Mouse (Mus musculus): ENCODE measurements around the gene Thsd4. TPM values are rescaled to one million over a fixed set of nuclear protein-coding genes. Genes with fewer than 3 reads are reported as not detected.
"Not testable (repeated sequence)": the region's sequence is repeated elsewhere in the genome, so short reads cannot be mapped to it uniquely, and the experiment has no call there.

Thsd4 gene
- total RNA-seq, 2 experiments from 2014 or later, result not detected

GRCm38 (mm10) chr9:59961201-59961955 is 560.5 kb downstream of the Thsd4 start:
- no peak for ATAC-seq (replicated peaks; ENCODE audit: low FRiP score, poor library complexity, severe bottlenecking)

- ATAC-seq (replicated peaks; ENCODE audit: low FRiP score, poor library complexity, severe bottlenecking), result no peak
Measured at GRCm38 (mm10) chr9:59960559-59960958, 561.3 kb downstream of the Thsd4 start, which contains the start of gene Nr2e3. Gene Nr2e3, minus strand, starts transcription at chr9:59960659.

- ATAC-seq (replicated peaks; ENCODE audit: low FRiP score, poor library complexity, severe bottlenecking), result 0 out of 2 replicates have a peak, but pooled peaks have one; percentile 42
Measured at GRCm38 (mm10) chr9:59959276-59959675, 562.6 kb downstream of the Thsd4 start.

GRCm38 (mm10) chr9:59958115-59958514 is 563.7 kb downstream of the Thsd4 start:
- ATAC-seq (replicated peaks; ENCODE audit: low FRiP score, poor library complexity, severe bottlenecking), result not testable (repeated sequence)

GRCm38 (mm10) chr9:59956496-59956895 is 565.4 kb downstream of the Thsd4 start:
- ATAC-seq (replicated peaks; ENCODE audit: low FRiP score, poor library complexity, severe bottlenecking), result no peak

- ATAC-seq (replicated peaks; ENCODE audit: low FRiP score, poor library complexity, severe bottlenecking), result no peak
Measured at GRCm38 (mm10) chr9:59955692-59956091, 566.2 kb downstream of the Thsd4 start.

GRCm38 (mm10) chr9:59955199-59955598 is 566.6 kb downstream of the Thsd4 start:
- no peak for ATAC-seq (replicated peaks; ENCODE audit: low FRiP score, poor library complexity, severe bottlenecking)

- no peak for ATAC-seq (replicated peaks; ENCODE audit: low FRiP score, poor library complexity, severe bottlenecking)
Measured at GRCm38 (mm10) chr9:59953556-59953955, 568.3 kb downstream of the Thsd4 start.

- no peak for ATAC-seq (replicated peaks; ENCODE audit: low FRiP score, poor library complexity, severe bottlenecking)
Measured at GRCm38 (mm10) chr9:59952515-59953070, 569.3 kb downstream of the Thsd4 start.

GRCm38 (mm10) chr9:59951943-59952342 is 569.9 kb downstream of the Thsd4 start:
- no peak for ATAC-seq (replicated peaks; ENCODE audit: low FRiP score, poor library complexity, severe bottlenecking)

GRCm38 (mm10) chr9:59951001-59951750 is 570.7 kb downstream of the Thsd4 start:
- no peak for ATAC-seq (replicated peaks; ENCODE audit: low FRiP score, poor library complexity, severe bottlenecking)

GRCm38 (mm10) chr9:59949981-59950380 is 571.9 kb downstream of the Thsd4 start:
- no peak for ATAC-seq (replicated peaks; ENCODE audit: low FRiP score, poor library complexity, severe bottlenecking)

GRCm38 (mm10) chr9:59949511-59949910 is 572.3 kb downstream of the Thsd4 start:
- no peak for ATAC-seq (replicated peaks; ENCODE audit: low FRiP score, poor library complexity, severe bottlenecking)

- ATAC-seq (replicated peaks; ENCODE audit: low FRiP score, poor library complexity, severe bottlenecking), result no peak
Measured at GRCm38 (mm10) chr9:59948691-59949250, 573.1 kb downstream of the Thsd4 start.

- ATAC-seq (replicated peaks; ENCODE audit: low FRiP score, poor library complexity, severe bottlenecking), result no peak
Measured at GRCm38 (mm10) chr9:59948226-59948625, 573.6 kb downstream of the Thsd4 start.

- no peak for ATAC-seq (replicated peaks; ENCODE audit: low FRiP score, poor library complexity, severe bottlenecking)
Measured at GRCm38 (mm10) chr9:59947271-59947670, 574.6 kb downstream of the Thsd4 start.

- ATAC-seq (replicated peaks; ENCODE audit: low FRiP score, poor library complexity, severe bottlenecking), result no peak
Measured at GRCm38 (mm10) chr9:59945241-59945640, 576.6 kb downstream of the Thsd4 start.

GRCm38 (mm10) chr9:59943826-59944225 is 578.0 kb downstream of the Thsd4 start:
- no peak for ATAC-seq (replicated peaks; ENCODE audit: low FRiP score, poor library complexity, severe bottlenecking)

- no peak for ATAC-seq (replicated peaks; ENCODE audit: low FRiP score, poor library complexity, severe bottlenecking)
Measured at GRCm38 (mm10) chr9:59942501-59943085, 579.3 kb downstream of the Thsd4 start.

GRCm38 (mm10) chr9:59941885-59942350 is 579.9 kb downstream of the Thsd4 start:
- no peak for ATAC-seq (replicated peaks; ENCODE audit: low FRiP score, poor library complexity, severe bottlenecking)
